Mouse (Mus musculus): ENCODE measurements at regions not wholly inside any gene's neighbourhood (a gene's known extent, or its start where the extent isn't known, plus 50 kb on each side); places are given as distances from the start of the nearest gene placed in this dataset.

DNA sequence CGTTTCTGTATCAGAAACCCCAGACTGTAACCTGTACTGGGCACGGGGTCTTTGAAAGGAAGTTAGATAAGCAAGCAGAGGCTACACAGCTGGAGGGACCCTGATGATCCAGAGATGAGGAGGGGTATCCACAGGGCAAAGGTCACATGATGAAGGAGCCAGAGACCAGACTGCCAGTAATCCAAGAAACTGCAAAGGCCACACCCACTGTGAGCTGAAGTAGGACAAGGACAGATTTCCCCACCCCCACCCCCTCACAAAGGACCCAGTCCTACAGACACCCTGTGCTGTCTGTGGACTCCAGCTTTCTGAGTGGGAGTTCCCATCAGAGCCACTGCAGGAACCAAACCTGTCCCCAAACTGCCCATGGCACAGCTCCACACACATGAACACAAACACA, 124.9 kb upstream of the A430005L14Rik start:
- TF ChIP-seq ZC3H11A (IDR thresholded peaks at IDR 0.05; ENCODE audit: borderline replicate concordance, low read depth, low read length): no peak
- TF ChIP-seq MAFK (IDR thresholded peaks at IDR 0.05; ENCODE audit: insufficient read depth, low read depth, low read length): no peak
